Mouse (Mus musculus): ENCODE measurements around the gene S100pbp.

DNA sequence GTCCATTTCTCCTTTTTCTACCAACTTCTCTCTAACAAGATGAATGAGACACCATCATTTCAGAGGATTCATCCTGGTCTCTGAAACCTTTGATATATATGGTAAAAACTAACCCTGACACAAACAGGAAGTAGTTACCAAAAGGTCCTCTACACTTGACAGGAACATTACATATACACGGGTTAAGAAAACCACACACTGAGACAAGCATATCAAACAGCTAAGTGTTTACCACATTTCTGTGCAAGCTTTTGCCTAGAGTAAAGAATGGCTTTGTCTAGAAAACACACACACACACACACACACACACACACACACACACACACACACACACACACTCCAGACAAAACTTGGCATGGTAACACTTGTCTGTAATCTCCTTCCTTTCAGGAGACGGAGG, 43.1 kb downstream of the S100pbp start:
- TF ChIP-seq CTCF (IDR thresholded peaks at IDR 0.05; ENCODE audit: insufficient read depth, low read depth, low read length), result no peak
- TF ChIP-seq POLR2A (IDR thresholded peaks at IDR 0.05; ENCODE audit: insufficient read depth, low read depth, low read length), result no peak
